In the genomic region with DNA sequence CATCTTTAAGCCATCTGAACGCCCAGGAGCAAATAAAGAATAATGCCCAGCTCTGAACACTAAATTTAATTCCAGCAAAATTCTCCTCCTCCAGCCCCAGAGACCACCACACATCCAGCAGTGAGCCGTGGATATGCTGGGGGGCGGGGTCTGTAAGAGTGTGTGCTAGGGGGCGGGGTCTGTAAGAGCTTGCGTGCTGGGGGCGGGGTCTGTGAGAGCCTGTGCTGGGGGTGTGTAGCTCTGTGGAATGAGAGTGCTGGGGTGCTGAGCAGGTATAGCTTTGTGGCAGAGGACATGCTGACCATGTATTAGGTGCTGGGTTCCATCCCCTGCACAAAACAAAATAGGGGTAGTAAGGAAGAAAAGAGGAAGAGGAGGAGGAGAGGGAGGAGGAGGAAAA, we compare ENCODE assay signal across 9 mouse cellular contexts.
DNase-seq lines count a peak whose midpoint lies in the region; ATAC-seq and TF ChIP-seq lines count a peak whose summit lies in the region.
"Had no signal": no experiment of that assay in that cellular context is flagged by ENCODE, and none has a peak within 500 bp of the region (broad histone marks: within the 10 kb centered on the region; RNA-seq: fewer than 3 reads in every experiment).

No protein-coding gene starts in this region.

- DNase-seq in kidney, adult 11 months: no peak
- DNase-seq in hindbrain, embryonic 11.5 days (ENCODE audit: low spot score): peak; percentile 48
- peak; percentile 70 for DNase-seq in lung, embryonic 14.5 days
- peak; percentile 60 for DNase-seq in thymus, adult 2 months
- no peak for DNase-seq in layer of hippocampus, postnatal 25 days (ENCODE audit: extremely low spot score in 1 of 2, low spot score in 1 of 2)
- DNase-seq in adrenal gland, postnatal 10 days: no peak
- no peak for DNase-seq in frontal cortex, postnatal 14 days (ENCODE audit: low spot score in 2 of 2)
- DNase-seq: gastrocnemius, adult 2 months had no signal

- TF ChIP-seq POLR2A in thymus, adult 2 months (IDR thresholded peaks at IDR 0.05; ENCODE audit: control insufficient read depth, extremely low read depth, insufficient read depth, low read length, poor library complexity): no peak

- H3K4me1 ChIP-seq in kidney, embryonic 15.5 days: peaks cover 34% of the 10 kb centered on the region
- peaks cover 5% of the 10 kb centered on the region for H3K4me1 ChIP-seq in hindbrain, embryonic 11.5 days (replicated peaks; ENCODE audit: control insufficient read depth, insufficient read depth, low read length)
- H3K4me1 ChIP-seq in lung, embryonic 14.5 days (ENCODE audit: insufficient read depth): peaks cover 33% of the 10 kb centered on the region
- peaks cover 30% of the 10 kb centered on the region for H3K4me1 ChIP-seq in thymus, adult 2 months (replicated peaks; ENCODE audit: control insufficient read depth, insufficient read depth, low read length)

- no peaks in the 10 kb centered on the region for H3K27me3 ChIP-seq in kidney, embryonic 15.5 days
- H3K27me3 ChIP-seq in hindbrain, embryonic 11.5 days (ENCODE audit: control insufficient read depth, insufficient read depth, low read length): no peaks in the 10 kb centered on the region
- H3K27me3 ChIP-seq in lung, embryonic 14.5 days (ENCODE audit: insufficient read depth, low read length): no peaks in the 10 kb centered on the region
- no peaks in the 10 kb centered on the region for H3K27me3 ChIP-seq in thymus, adult 2 months (ENCODE audit: control insufficient read depth, insufficient read depth, low read length)

- no peaks in the 10 kb centered on the region for H3K9me3 ChIP-seq in kidney, embryonic 15.5 days (replicated peaks)
- no peaks in the 10 kb centered on the region for H3K9me3 ChIP-seq in hindbrain, embryonic 11.5 days (ENCODE audit: control insufficient read depth, low read length)
- H3K9me3 ChIP-seq in lung, embryonic 14.5 days (ENCODE audit: low read depth, low read length): no peaks in the 10 kb centered on the region

- H3K36me3 ChIP-seq in kidney, embryonic 15.5 days: no peaks in the 10 kb centered on the region
- H3K36me3 ChIP-seq in hindbrain, embryonic 11.5 days (ENCODE audit: control insufficient read depth, insufficient read depth, low read length): no peaks in the 10 kb centered on the region
- no peaks in the 10 kb centered on the region for H3K36me3 ChIP-seq in lung, embryonic 14.5 days (ENCODE audit: insufficient read depth)
- no peaks in the 10 kb centered on the region for H3K36me3 ChIP-seq in thymus, adult 2 months (ENCODE audit: control insufficient read depth, insufficient read depth, low read length)

- 34% methylated on average over 6 of the region's 6 CpGs for WGBS in kidney, embryonic 15.5 days
- 43% methylated on average over 6 of the region's 6 CpGs for WGBS in hindbrain, embryonic 11.5 days
- 23% methylated on average over 6 of the region's 6 CpGs for WGBS in lung, embryonic 14.5 days
- WGBS in thymus, adult 2 months: 47% methylated on average over 6 of the region's 6 CpGs

- H3K4me3 ChIP-seq in kidney, embryonic 15.5 days (replicated peaks): no peak overlapping the region
- no peak overlapping the region for H3K4me3 ChIP-seq in hindbrain, embryonic 11.5 days (ENCODE audit: low read depth, low read length)
- no peak overlapping the region for H3K4me3 ChIP-seq in lung, embryonic 14.5 days (ENCODE audit: low read depth, low read length)
- H3K4me3 ChIP-seq in thymus, adult 2 months (ENCODE audit: control insufficient read depth, insufficient read depth, low read length): no peak overlapping the region
- H3K4me3 ChIP-seq: gastrocnemius, adult 2 months had no signal

- 0 out of 2 replicates have a peak, but pooled peaks have one; percentile 37 for ATAC-seq in kidney, embryonic 15.5 days (replicated peaks; ENCODE audit: low FRiP score)
- ATAC-seq in hindbrain, embryonic 11.5 days (ENCODE audit: low FRiP score): peak; percentile 71; the same call in 1 of the 2 replicates
- ATAC-seq in lung, embryonic 14.5 days (ENCODE audit: insufficient read depth): peak; percentile 30; the same call in 1 of the 2 replicates

- no peak for TF ChIP-seq CTCF in lung, embryonic 14.5 days (IDR thresholded peaks at IDR 0.05; ENCODE audit: low read depth)
- TF ChIP-seq CTCF in thymus, adult 2 months (IDR thresholded peaks at IDR 0.05; ENCODE audit: borderline replicate concordance, control insufficient read depth, extremely low read depth, insufficient read depth, low read length, poor library complexity): no peak

- no peak overlapping the region for H3K27ac ChIP-seq in kidney, embryonic 15.5 days
- no peak overlapping the region for H3K27ac ChIP-seq in hindbrain, embryonic 11.5 days (ENCODE audit: low read depth, low read length)
- peak overlapping the region; percentile 59 for H3K27ac ChIP-seq in lung, embryonic 14.5 days (ENCODE audit: low read depth)
- H3K27ac ChIP-seq in thymus, adult 2 months (ENCODE audit: control insufficient read depth, insufficient read depth, low read length): no peak overlapping the region
- H3K27ac ChIP-seq: gastrocnemius, adult 2 months had no signal

- no peak overlapping the region for H3K9ac ChIP-seq in kidney, embryonic 15.5 days
- H3K9ac ChIP-seq in hindbrain, embryonic 11.5 days (ENCODE audit: low read depth, low read length): no peak overlapping the region
- no peak overlapping the region for H3K9ac ChIP-seq in lung, embryonic 14.5 days

- H3K4me2 ChIP-seq in kidney, embryonic 15.5 days: no peak overlapping the region
- H3K4me2 ChIP-seq in hindbrain, embryonic 11.5 days (replicated peaks; ENCODE audit: low read depth, low read length): no peak overlapping the region
- peak overlapping the region; percentile 21; the same call in 1 of the 2 replicates for H3K4me2 ChIP-seq in lung, embryonic 14.5 days

Comparison
In these comparisons a context has a peak if more than half of its experiments do, and no peak if none do; other contexts are left out.
1. DNase-seq: peak in hindbrain, embryonic 11.5 days (single experiment), lung, embryonic 14.5 days (single experiment) and thymus, adult 2 months (single experiment); none in kidney, adult 11 months (single experiment), layer of hippocampus, postnatal 25 days (0 of 2), adrenal gland, postnatal 10 days (single experiment) and frontal cortex, postnatal 14 days (0 of 2).
2. Peak in every context shown above with its lines, with median percentiles within 50 percentile points of each other: ATAC-seq.